Mouse (Mus musculus): ENCODE results near the gene Nrp2. TPM values are rescaled to one million over a fixed set of nuclear protein-coding genes. Genes with fewer than 3 reads are reported as not detected.

Nrp2 gene
- 0.30 TPM for polyA plus RNA-seq (2017; shearing (Covaris generic))

GRCm38 (mm10) chr1:62703158-62704116, at the start of gene Nrp2:
Gene Nrp2, plus strand, starts transcription at chr1:62703285.

